Mouse (Mus musculus): ENCODE measurements around the gene Gm20481. TPM values are rescaled to one million over a fixed set of nuclear protein-coding genes. Genes with fewer than 3 reads are reported as not detected.
A peak's percentile ranks its signal among the peaks of the same experiment; 100 is the strongest.

Gm20481 gene
- polyA plus RNA-seq, 1 experiment from 2014 or later = not detected

- ATAC-seq (ENCODE audit: insufficient number of reproducible peaks, insufficient read depth, low FRiP score, low TSS enrichment, low read depth) = no peak
- Histone ChIP-seq H3K4me3 (replicated peaks) (no peak overlapping the region), H3K36me3 (peaks cover 98% of the 10 kb centered on the region), H3K4me1 (replicated peaks) (no peaks in the 10 kb centered on the region), H3K27me3 (no peaks in the 10 kb centered on the region), H3K4me2 (no peak overlapping the region), H3K9ac (replicated peaks) (no peak overlapping the region), H3K9me3 (no peaks in the 10 kb centered on the region), H3K27ac (no peak overlapping the region)
- WGBS = 93% methylated on average over 7 of the region's 7 CpGs
Measured at GRCm38 (mm10) chr17:35009586-35009985, 39.9 kb downstream of the Gm20481 start.

- Histone ChIP-seq H3K27me3 (no peaks in the 10 kb centered on the region), H3K9ac (replicated peaks) (0 out of 2 replicates have a peak overlapping the region, but pooled peaks have one; percentile 8), H3K27ac (no peak overlapping the region), H3K4me2 (no peak overlapping the region), H3K36me3 (peaks cover 100% of the 10 kb centered on the region), H3K9me3 (no peaks in the 10 kb centered on the region), H3K4me1 (replicated peaks) (no peaks in the 10 kb centered on the region), H3K4me3 (replicated peaks) (no peak overlapping the region)
- no peak for ATAC-seq (ENCODE audit: insufficient number of reproducible peaks, insufficient read depth, low FRiP score, low TSS enrichment, low read depth)
- WGBS = 91% methylated on average over 8 of the region's 8 CpGs
Measured at GRCm38 (mm10) chr17:35011440-35011839, 41.7 kb downstream of the Gm20481 start.

GRCm38 (mm10) chr17:35012430-35012829 is 42.7 kb downstream of the Gm20481 start:
- no peaks in the 10 kb centered on the region for H3K4me1 ChIP-seq (replicated peaks)
- H3K27ac ChIP-seq = no peak overlapping the region
- no peaks in the 10 kb centered on the region for H3K9me3 ChIP-seq
- H3K27me3 ChIP-seq = no peaks in the 10 kb centered on the region
- H3K36me3 ChIP-seq = peaks cover 99% of the 10 kb centered on the region
- H3K9ac ChIP-seq (replicated peaks) = no peak overlapping the region
- ATAC-seq (ENCODE audit: insufficient number of reproducible peaks, insufficient read depth, low FRiP score, low TSS enrichment, low read depth) = no peak
- no peak overlapping the region for H3K4me3 ChIP-seq (replicated peaks)
- no peak overlapping the region for H3K4me2 ChIP-seq
- 84% methylated on average over 13 of the region's 13 CpGs for WGBS

- H3K4me3 ChIP-seq (replicated peaks) = no peak overlapping the region
- no peak for ATAC-seq (ENCODE audit: insufficient number of reproducible peaks, insufficient read depth, low FRiP score, low TSS enrichment, low read depth)
- no peaks in the 10 kb centered on the region for H3K9me3 ChIP-seq
- peaks cover 91% of the 10 kb centered on the region for H3K36me3 ChIP-seq
- H3K9ac ChIP-seq (replicated peaks) = no peak overlapping the region
- H3K27me3 ChIP-seq = no peaks in the 10 kb centered on the region
- 85% methylated on average over 6 of the region's 6 CpGs for WGBS
- no peak overlapping the region for H3K27ac ChIP-seq
- no peak overlapping the region for H3K4me2 ChIP-seq
- H3K4me1 ChIP-seq (replicated peaks) = no peaks in the 10 kb centered on the region
Measured at GRCm38 (mm10) chr17:35013221-35013620, 43.5 kb downstream of the Gm20481 start.

- Histone ChIP-seq H3K4me3 (replicated peaks) (no peak overlapping the region), H3K36me3 (peaks cover 70% of the 10 kb centered on the region), H3K4me1 (replicated peaks) (no peaks in the 10 kb centered on the region), H3K9me3 (no peaks in the 10 kb centered on the region), H3K27me3 (no peaks in the 10 kb centered on the region), H3K27ac (no peak overlapping the region), H3K4me2 (no peak overlapping the region), H3K9ac (replicated peaks) (no peak overlapping the region)
- ATAC-seq (ENCODE audit: insufficient number of reproducible peaks, insufficient read depth, low FRiP score, low TSS enrichment, low read depth) = no peak
- WGBS = 93% methylated on average over 16 of the region's 16 CpGs
Measured at GRCm38 (mm10) chr17:35015296-35015695, 45.6 kb downstream of the Gm20481 start.

- Histone ChIP-seq H3K4me2 (no peak within 1 kb of the TSS), H3K9me3 (no peaks in the 10 kb centered on the region), H3K36me3 (peaks cover 59% of the 10 kb centered on the region), H3K4me3 (replicated peaks) (no peak within 1 kb of the TSS), H3K27me3 (no peaks in the 10 kb centered on the region), H3K27ac (no peak within 1 kb of the TSS), H3K4me1 (replicated peaks) (peaks cover 6% of the 10 kb centered on the region), H3K9ac (replicated peaks) (no peak within 1 kb of the TSS)
- WGBS = 74% methylated on average over 12 of the region's 12 CpGs
- no peak for ATAC-seq (ENCODE audit: insufficient number of reproducible peaks, insufficient read depth, low FRiP score, low TSS enrichment, low read depth)
Measured at GRCm38 (mm10) chr17:35016376-35016775, 46.7 kb downstream of the Gm20481 start, which contains the start of gene Vwa7. TSS of gene Vwa7 (plus strand) at chr17:35016579.

- WGBS = 81% methylated on average over 10 of the region's 10 CpGs
- Histone ChIP-seq H3K4me2 (no peak overlapping the region), H3K27ac (no peak overlapping the region), H3K4me1 (replicated peaks) (peaks cover 9% of the 10 kb centered on the region), H3K27me3 (no peaks in the 10 kb centered on the region), H3K9me3 (no peaks in the 10 kb centered on the region), H3K4me3 (replicated peaks) (no peak overlapping the region), H3K36me3 (peaks cover 52% of the 10 kb centered on the region), H3K9ac (replicated peaks) (no peak overlapping the region)
- ATAC-seq (ENCODE audit: insufficient number of reproducible peaks, insufficient read depth, low FRiP score, low TSS enrichment, low read depth) = no peak
Measured at GRCm38 (mm10) chr17:35016791-35017705, 47.3 kb downstream of the Gm20481 start.

- Histone ChIP-seq H3K27ac (no peak overlapping the region), H3K4me3 (replicated peaks) (no peak overlapping the region), H3K36me3 (peaks cover 46% of the 10 kb centered on the region), H3K27me3 (no peaks in the 10 kb centered on the region), H3K4me2 (no peak overlapping the region), H3K9me3 (no peaks in the 10 kb centered on the region), H3K4me1 (replicated peaks) (peaks cover 9% of the 10 kb centered on the region), H3K9ac (replicated peaks) (no peak overlapping the region)
- no peak for ATAC-seq (ENCODE audit: insufficient number of reproducible peaks, insufficient read depth, low FRiP score, low TSS enrichment, low read depth)
- 70% methylated on average over 14 of the region's 14 CpGs for whole genome bisulfite sequencing
Measured at GRCm38 (mm10) chr17:35017706-35018030, 48.0 kb downstream of the Gm20481 start.

- peaks cover 41% of the 10 kb centered on the region for H3K36me3 ChIP-seq
- no peak for ATAC-seq (ENCODE audit: insufficient number of reproducible peaks, insufficient read depth, low FRiP score, low TSS enrichment, low read depth)
- no peak overlapping the region for H3K9ac ChIP-seq (replicated peaks)
- WGBS = 81% methylated on average over 3 of the region's 3 CpGs
- no peak overlapping the region for H3K4me3 ChIP-seq (replicated peaks)
- peaks cover 9% of the 10 kb centered on the region for H3K4me1 ChIP-seq (replicated peaks)
- no peak overlapping the region for H3K4me2 ChIP-seq
- H3K27ac ChIP-seq = no peak overlapping the region
- no peaks in the 10 kb centered on the region for H3K27me3 ChIP-seq
- no peaks in the 10 kb centered on the region for H3K9me3 ChIP-seq
Measured at GRCm38 (mm10) chr17:35018171-35018570, 48.5 kb downstream of the Gm20481 start.

GRCm38 (mm10) chr17:35019894-35020293 is 50.2 kb downstream of the Gm20481 start:
- Histone ChIP-seq H3K27me3 (no peaks in the 10 kb centered on the region), H3K9me3 (no peaks in the 10 kb centered on the region), H3K4me1 (replicated peaks) (peaks cover 9% of the 10 kb centered on the region), H3K4me2 (no peak overlapping the region), H3K27ac (no peak overlapping the region), H3K4me3 (replicated peaks) (no peak overlapping the region), H3K9ac (replicated peaks) (no peak overlapping the region), H3K36me3 (peaks cover 24% of the 10 kb centered on the region)
- 76% methylated on average over 11 of the region's 11 CpGs for WGBS
- ATAC-seq (ENCODE audit: insufficient number of reproducible peaks, insufficient read depth, low FRiP score, low TSS enrichment, low read depth) = no peak

GRCm38 (mm10) chr17:35020551-35020950 is 50.8 kb downstream of the Gm20481 start:
- Histone ChIP-seq H3K36me3 (peaks cover 17% of the 10 kb centered on the region), H3K4me1 (replicated peaks) (peaks cover 9% of the 10 kb centered on the region), H3K27ac (no peak overlapping the region), H3K4me2 (no peak overlapping the region), H3K9ac (replicated peaks) (no peak overlapping the region), H3K27me3 (no peaks in the 10 kb centered on the region), H3K4me3 (replicated peaks) (no peak overlapping the region), H3K9me3 (no peaks in the 10 kb centered on the region)
- ATAC-seq (ENCODE audit: insufficient number of reproducible peaks, insufficient read depth, low FRiP score, low TSS enrichment, low read depth) = no peak
- 86% methylated on average over 8 of the region's 8 CpGs for WGBS

Measured in limb, embryonic 12.5 days (tissue).